Mouse (Mus musculus) liver, postnatal 0 days (tissue): Measurements from ENCODE around the gene Scrg1. TPM values are rescaled to one million over a fixed set of nuclear protein-coding genes. Genes with fewer than 3 reads are reported as not detected.
"Not testable (repeated sequence)": the region's sequence is repeated elsewhere in the genome, so short reads cannot be mapped to it uniquely, and the experiment has no call there.

Experiments
- ATAC-seq: fragments of 200-750 bp; cut with Nextera tagmentation; 2 replicates; pipeline ENCODE4 v1.8.0; 2017; ENCODE audit warnings: mild to moderate bottlenecking, moderate library complexity
- DNase-seq: peaks from one replicate; pipeline ENCODE4 v3.0.0-alpha.2; 2016
- H3K27ac ChIP-seq: fragments of 300-500 bp; sonication (generic); 2 replicates; pipeline ENCODE4 v1.5.1; 2014; ENCODE audit warnings: antibody characterized with exemption, moderate library complexity, mild to moderate bottlenecking, low read depth
- H3K27me3 ChIP-seq: fragments of 300-500 bp; sonication (generic); 2 replicates; pipeline ENCODE4 v1.6.1; 2014; ENCODE audit warnings: low read length, control low read depth, mixed read lengths; ENCODE audit not compliant: insufficient read depth
- H3K36me3 ChIP-seq: fragments of 300-500 bp; sonication (generic); replicated peaks from 2 replicates; pipeline ENCODE4 v1.6.1; 2014; ENCODE audit warnings: mild to moderate bottlenecking, control low read depth, low read length, moderate library complexity, mixed read lengths; ENCODE audit not compliant: insufficient read depth
- H3K4me1 ChIP-seq: fragments of 300-500 bp; sonication (generic); 2 replicates; pipeline ENCODE4 v1.6.1; 2014; ENCODE audit warnings: antibody characterized with exemption, mild to moderate bottlenecking, control low read depth; ENCODE audit not compliant: insufficient read depth
- H3K4me2 ChIP-seq: fragments of 300-500 bp; sonication (generic); 2 replicates; pipeline ENCODE4 v1.6.1; 2014; ENCODE audit warnings: low read depth, mild to moderate bottlenecking, low read length, moderate library complexity, mixed read lengths
- H3K4me3 ChIP-seq: fragments of 300-500 bp; sonication (generic); 2 replicates; pipeline ENCODE4 v1.5.1; 2014; ENCODE audit warnings: low read depth, low read length
- H3K9ac ChIP-seq: fragments of 300-500 bp; sonication (generic); replicated peaks from 2 replicates; pipeline ENCODE4 v1.6.1; 2014; ENCODE audit warnings: mild to moderate bottlenecking, moderate library complexity
- H3K9me3 ChIP-seq: fragments of 300-500 bp; sonication (generic); 2 replicates; pipeline ENCODE4 v1.6.1; 2016; ENCODE audit warnings: mild to moderate bottlenecking, control low read depth, low read length, mixed read lengths
- CTCF ChIP-seq: sonication (generic); IDR thresholded peaks from 2 replicates; pipeline ENCODE4 v1.5.1; 2016; ENCODE audit warnings: antibody characterized with exemption, low read depth
- EP300 ChIP-seq: IDR thresholded peaks from 2 replicates; pipeline ENCODE4 v1.6.1; 2016; ENCODE audit warnings: antibody characterized with exemption, low read depth, mild to moderate bottlenecking
- WGBS: fragments of 180-500 bp; shearing (Covaris S2); extraction: QIAGEN DNeasy Blood & Tissue Kit; methylation state at CpG from one replicate; pipeline ENCODE4 v1.1.7; 2014; ENCODE audit not compliant: insufficient replicate concordance; 5-methylcytosine and 5-hydroxymethylcytosine counted together
- polyA plus RNA-seq: library from polyadenylated mRNA; unstranded; fragments of >200 nt; fragmentation: Nextera tagmentation; extraction: Ambion mirVana; gene quantifications from 2 replicates; pipeline ENCODE4 v1.2.1, GENCODE M21; 2015

The Scrg1 gene
- polyA plus RNA-seq, 1 experiment from 2014 or later, result 1.6 TPM

DNA sequence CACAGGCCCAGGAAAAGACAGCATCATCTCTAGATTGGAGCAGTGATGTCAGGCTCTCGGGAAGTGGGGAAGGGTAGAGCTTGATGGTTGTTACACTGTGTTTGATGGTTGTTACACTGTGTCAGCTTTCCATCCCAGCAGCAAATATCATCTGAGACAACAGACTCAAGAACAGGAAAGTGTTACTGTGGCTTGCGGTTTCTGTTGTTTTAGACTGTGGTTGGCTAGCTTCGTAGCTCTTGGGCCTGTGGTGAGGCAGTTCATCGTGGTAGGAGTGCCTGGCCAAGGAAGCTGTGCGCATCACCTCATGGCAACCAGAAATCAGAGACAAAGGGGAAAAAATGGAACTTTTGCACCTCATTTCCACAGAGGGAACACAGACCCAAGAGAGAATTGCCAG is 38.9 kb upstream of the Scrg1 start:
- Histone ChIP-seq H3K27me3 (peaks cover under 1% of the 10 kb centered on the region; the same call in 1 of the 2 replicates), H3K9ac (no peak overlapping the region), H3K9me3 (no peaks in the 10 kb centered on the region; the same call in 1 of the 2 replicates), H3K36me3 (no peaks in the 10 kb centered on the region), H3K4me3 (no peak overlapping the region), H3K27ac (no peak overlapping the region), H3K4me2 (no peak overlapping the region), H3K4me1 (no peaks in the 10 kb centered on the region)
- TF ChIP-seq CTCF (no peak), EP300 (no peak)
- ATAC-seq (no peak), DNase-seq (no peak)
- 71% methylated on average over 5 of the region's 5 CpGs for WGBS

DNA sequence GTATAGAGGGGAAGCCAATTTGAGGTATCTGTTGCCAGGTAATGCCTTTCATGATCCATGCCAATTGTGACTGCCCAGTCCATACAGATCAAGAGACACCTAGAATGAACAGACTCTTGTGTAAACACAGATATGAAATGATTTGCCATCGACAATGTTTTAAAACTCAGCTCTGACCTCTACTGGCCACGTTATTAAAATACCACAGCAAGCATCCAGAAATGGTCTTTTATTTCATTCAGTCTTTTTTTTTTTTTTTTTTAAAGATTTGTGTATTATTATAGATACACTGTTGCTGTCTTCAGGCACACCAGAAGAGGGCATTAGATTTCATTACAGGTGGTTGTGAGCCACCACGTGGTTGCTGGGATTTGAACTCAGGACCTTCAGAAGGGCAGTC is 29.6 kb upstream of the Scrg1 start:
- ATAC-seq (no peak), DNase-seq (no peak)
- no peaks in the 10 kb centered on the region for H3K27me3 ChIP-seq

DNA sequence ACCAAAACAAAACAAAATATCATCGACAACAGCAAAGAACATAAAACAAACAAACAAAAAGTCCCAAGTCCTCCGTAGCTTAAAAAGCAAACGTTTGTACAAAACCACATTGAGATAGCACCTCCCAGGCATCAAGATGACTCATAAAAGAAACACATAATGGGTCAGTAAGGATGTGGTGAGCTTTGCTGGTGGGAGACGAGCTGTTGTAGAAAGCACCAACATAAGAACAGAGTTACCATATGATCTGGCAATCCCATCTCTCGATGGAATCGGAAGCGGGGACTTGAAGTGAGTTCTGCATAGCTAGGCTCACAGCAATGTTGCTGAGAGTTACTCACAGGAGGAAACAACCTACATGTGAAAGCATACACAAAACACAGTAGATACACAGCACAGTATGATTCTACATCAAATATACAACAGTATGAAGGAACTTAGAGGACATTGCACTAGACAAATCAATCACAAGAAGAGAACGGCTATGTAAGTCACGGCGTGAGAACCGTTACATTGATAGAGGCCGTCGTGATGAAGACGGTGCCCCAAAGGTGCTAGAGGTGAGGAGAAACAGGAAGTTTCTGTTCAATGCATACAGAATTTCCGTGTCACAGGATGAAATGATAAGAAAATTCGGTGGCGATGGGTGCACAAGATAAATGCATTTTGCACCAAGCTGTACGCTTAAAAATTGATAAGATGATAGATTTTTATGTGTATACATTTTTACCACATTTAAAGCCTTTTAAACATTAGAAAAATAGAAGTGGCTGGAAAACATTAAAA is 27.9 kb upstream of the Scrg1 start:
- no peaks in the 10 kb centered on the region for H3K27me3 ChIP-seq
- H3K4me1 ChIP-seq, result no peaks in the 10 kb centered on the region
- no peaks in the 10 kb centered on the region for H3K9me3 ChIP-seq
- no peak for ATAC-seq
- no peak overlapping the region for H3K4me3 ChIP-seq
- no peaks in the 10 kb centered on the region for H3K36me3 ChIP-seq
- no peak overlapping the region for H3K27ac ChIP-seq
- no peak overlapping the region for H3K4me2 ChIP-seq
- no peak overlapping the region for H3K9ac ChIP-seq
- WGBS, result 41% methylated on average over 18 of the region's 18 CpGs
- no peak for DNase-seq
- TF ChIP-seq EP300 (no peak), CTCF (no peak)

More for the DNA sequence above, 29.6 kb upstream of the Scrg1 start:
- H3K9me3 ChIP-seq, result no peaks in the 10 kb centered on the region
- peak; percentile 42 for TF ChIP-seq CTCF
- no peak for TF ChIP-seq EP300
- no peak overlapping the region for H3K4me2 ChIP-seq
- H3K9ac ChIP-seq, result no peak overlapping the region
- H3K36me3 ChIP-seq, result no peaks in the 10 kb centered on the region
- H3K4me1 ChIP-seq, result no peaks in the 10 kb centered on the region
- H3K27ac ChIP-seq, result no peak overlapping the region
- 15% methylated on average over 3 of the region's 3 CpGs for WGBS
- H3K4me3 ChIP-seq, result no peak overlapping the region

DNA sequence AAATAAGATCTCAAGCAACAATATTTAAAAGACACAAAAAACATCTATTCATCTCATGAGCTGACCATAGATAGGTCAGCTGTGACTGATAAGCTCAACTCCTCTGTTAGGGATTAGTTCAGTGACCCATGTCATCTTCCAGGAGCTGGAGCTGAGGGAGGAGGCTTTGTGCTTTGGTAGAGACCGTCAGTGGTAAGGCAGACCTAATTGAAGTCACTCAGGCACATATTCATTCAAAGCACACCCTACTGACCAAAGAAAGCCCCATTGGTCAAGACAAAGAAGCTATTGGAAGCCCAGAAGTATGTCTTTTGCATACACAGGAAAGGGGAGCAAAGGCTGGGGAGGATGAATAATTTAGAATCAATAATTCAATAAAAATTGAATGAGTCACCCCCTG is 27.2 kb upstream of the Scrg1 start:
- Histone ChIP-seq H3K27ac (no peak overlapping the region), H3K36me3 (no peaks in the 10 kb centered on the region), H3K4me3 (no peak overlapping the region), H3K9me3 (no peaks in the 10 kb centered on the region), H3K4me1 (no peaks in the 10 kb centered on the region), H3K27me3 (no peaks in the 10 kb centered on the region), H3K9ac (no peak overlapping the region), H3K4me2 (no peak overlapping the region)
- TF ChIP-seq CTCF (no peak), EP300 (no peak)
- ATAC-seq, result no peak
- WGBS, result 47% methylated on average over 1 of the region's 1 CpGs
- no peak for DNase-seq

DNA sequence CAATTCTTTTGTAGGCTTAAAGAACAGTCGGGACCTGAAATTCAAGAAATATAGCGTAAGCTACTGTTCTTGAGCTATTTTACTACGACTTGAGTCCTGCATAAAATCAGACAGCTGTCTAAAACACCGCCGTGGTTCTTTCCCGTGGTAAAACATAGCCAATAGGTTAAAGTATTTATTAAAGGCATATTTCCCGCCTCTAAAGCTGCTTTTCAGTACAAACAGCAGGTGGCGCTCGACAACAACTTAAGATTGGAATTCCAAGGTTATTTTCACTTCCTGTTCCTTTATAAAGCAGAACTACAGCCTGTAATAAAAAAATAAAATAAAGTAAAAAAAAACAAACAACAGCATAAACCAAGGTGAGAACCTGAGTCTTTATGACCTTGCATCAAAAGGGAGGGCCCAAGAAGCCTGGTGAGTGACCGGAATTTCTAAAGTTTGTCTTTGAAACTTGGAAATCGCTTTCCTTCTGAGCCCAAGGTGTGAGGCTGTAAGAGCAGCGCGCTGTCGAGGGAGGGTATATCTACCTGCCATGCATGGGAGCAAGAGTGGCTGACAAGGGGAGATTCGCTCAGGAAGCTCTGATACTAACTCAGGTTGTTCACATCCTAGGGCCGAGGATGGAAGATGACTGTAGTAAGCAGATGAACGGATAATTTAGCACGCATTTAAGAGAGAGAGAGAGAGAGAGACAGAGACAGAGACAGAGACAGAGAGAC is 26.4 kb upstream of the Scrg1 start:
- Histone ChIP-seq H3K27me3 (no peaks in the 10 kb centered on the region), H3K27ac (no peak overlapping the region), H3K4me3 (no peak overlapping the region), H3K9me3 (no peaks in the 10 kb centered on the region), H3K36me3 (no peaks in the 10 kb centered on the region), H3K4me2 (no peak overlapping the region), H3K9ac (no peak overlapping the region), H3K4me1 (no peaks in the 10 kb centered on the region)
- TF ChIP-seq EP300 (no peak), CTCF (peak; percentile 81)
- ATAC-seq, result no peak
- WGBS, result 37% methylated on average over 18 of the region's 18 CpGs
- DNase-seq, result peak; percentile 77

DNA sequence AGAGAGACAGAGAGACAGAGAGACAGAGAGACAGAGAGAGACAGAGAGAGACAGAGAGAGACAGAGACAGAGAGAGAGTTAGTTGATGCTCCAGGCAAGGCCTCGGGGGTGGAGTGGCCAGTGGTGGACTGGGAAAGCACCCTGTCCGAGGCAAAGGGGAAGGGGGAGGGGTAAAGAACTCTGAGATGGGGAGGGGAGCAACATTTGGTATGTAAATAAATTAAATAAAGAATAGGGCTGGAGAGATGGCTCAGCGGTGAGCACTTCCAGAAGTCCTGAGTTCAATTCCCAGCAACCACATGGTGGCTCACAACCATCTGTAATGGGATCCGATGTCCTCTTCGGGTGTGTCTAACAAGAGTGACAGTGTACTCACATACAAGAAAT is 25.8 kb upstream of the Scrg1 start:
- H3K4me2 ChIP-seq, H3K9me3 ChIP-seq, H3K27me3 ChIP-seq, H3K27ac ChIP-seq, H3K9ac ChIP-seq, ATAC-seq, DNase-seq, H3K4me1 ChIP-seq, H3K36me3 ChIP-seq, H3K4me3 ChIP-seq: not testable (repeated sequence)
- WGBS, result 71% methylated on average over 5 of the region's 5 CpGs
